Mouse (Mus musculus) mouse trophoblast stem cell (cell line): ENCODE measurements around the gene Fam71b.

Experiments used
- in situ Hi-C, 2 experiments: fragments of 300-500 bp; cut with MseI, MboI; formaldehyde crosslinking; loops; 2 replicates in 1 of 2; 3 replicates in 1 of 2; pipeline ENCODE4 v1.15.1; 2025

Gene Fam71b

GRCm38 (mm10) chr11:46396167-46396859, at the start of gene Fam71b:
Gene Fam71b, plus strand, starts transcription at chr11:46396559.
- in situ Hi-C loops = no loop called here

- in situ Hi-C loops = no loop called here
These were observed 48.6 kb upstream of the Fam71b start for GRCm38 (mm10) chr11:46347756-46348155.

GRCm38 (mm10) chr11:46348416-46348815, 47.9 kb upstream of the Fam71b start:
- in situ Hi-C loops = no loop called here

- in situ Hi-C loops = no loop called here
These were observed 46.5 kb upstream of the Fam71b start for GRCm38 (mm10) chr11:46349681-46350410.

- in situ Hi-C loops = no loop called here
These were observed 38.0 kb upstream of the Fam71b start for GRCm38 (mm10) chr11:46358369-46358768.

- in situ Hi-C loops = no loop called here
These were observed 35.2 kb upstream of the Fam71b start for GRCm38 (mm10) chr11:46360991-46361665.

- in situ Hi-C loops = no loop called here
These were observed 34.0 kb upstream of the Fam71b start for GRCm38 (mm10) chr11:46362061-46363022.

GRCm38 (mm10) chr11:46363864-46364263, 32.5 kb upstream of the Fam71b start:
- in situ Hi-C loops = no loop called here

GRCm38 (mm10) chr11:46365744-46366143, 30.6 kb upstream of the Fam71b start:
- in situ Hi-C loops = no loop called here

- in situ Hi-C loops = no loop called here
These were observed 30.0 kb upstream of the Fam71b start for GRCm38 (mm10) chr11:46366357-46366756.

GRCm38 (mm10) chr11:46370457-46370856, 25.9 kb upstream of the Fam71b start:
- in situ Hi-C loops = no loop called here

- in situ Hi-C loops = no loop called here
These were observed 25.1 kb upstream of the Fam71b start for GRCm38 (mm10) chr11:46371250-46371649.

- in situ Hi-C loops = no loop called here
These were observed 23.9 kb upstream of the Fam71b start for GRCm38 (mm10) chr11:46372331-46372953.

GRCm38 (mm10) chr11:46373071-46374030, 23.0 kb upstream of the Fam71b start:
- in situ Hi-C loops = no loop called here

GRCm38 (mm10) chr11:46375015-46375414, 21.3 kb upstream of the Fam71b start:
- in situ Hi-C loops = no loop called here

GRCm38 (mm10) chr11:46377316-46377715, 19.0 kb upstream of the Fam71b start:
- in situ Hi-C loops = no loop called here

GRCm38 (mm10) chr11:46377819-46378782, 18.3 kb upstream of the Fam71b start:
- in situ Hi-C loops = no loop called here

GRCm38 (mm10) chr11:46380097-46380675, 16.2 kb upstream of the Fam71b start:
- in situ Hi-C loops = no loop called here
